Mouse (Mus musculus) layer of hippocampus, adult 9-11 months (tissue): ENCODE measurements around the gene 1700042G07Rik.

ENCODE experiments used
- DNase-seq: peaks from one replicate; pipeline ENCODE4 v3.0.0; 2022

1700042G07Rik gene

GRCm38 (mm10) chr4:116164759-116165554 is 8.2 kb upstream of the 1700042G07Rik start:
- no peak for DNase-seq

GRCm38 (mm10) chr4:116165708-116166407 is 7.3 kb upstream of the 1700042G07Rik start:
- no peak for DNase-seq

GRCm38 (mm10) chr4:116167404-116167803 is 5.8 kb upstream of the 1700042G07Rik start, which contains the start of gene Tspan1:
Tspan1 (minus strand) TSS chr4:116167601.
- DNase-seq, result no peak

GRCm38 (mm10) chr4:116168617-116169352 is 4.4 kb upstream of the 1700042G07Rik start:
- peak; percentile 71 for DNase-seq

- DNase-seq, result no peak
These were observed 3.9 kb upstream of the 1700042G07Rik start for GRCm38 (mm10) chr4:116169353-116169672.

GRCm38 (mm10) chr4:116173752-116174151 is 580 bp downstream of the 1700042G07Rik start:
- DNase-seq, result no peak

GRCm38 (mm10) chr4:116174466-116175116 is 1.4 kb downstream of the 1700042G07Rik start:
- no peak for DNase-seq

- no peak for DNase-seq
These were observed 2.0 kb downstream of the 1700042G07Rik start for GRCm38 (mm10) chr4:116175136-116175535.

GRCm38 (mm10) chr4:116175711-116176542 is 2.8 kb downstream of the 1700042G07Rik start:
- peak; percentile 49 for DNase-seq

GRCm38 (mm10) chr4:116176543-116176988 is 3.4 kb downstream of the 1700042G07Rik start:
- peak; percentile 71 for DNase-seq

GRCm38 (mm10) chr4:116177140-116177539 is 4.0 kb downstream of the 1700042G07Rik start:
- no peak for DNase-seq

GRCm38 (mm10) chr4:116182079-116182478 is 8.9 kb downstream of the 1700042G07Rik start:
- no peak for DNase-seq

GRCm38 (mm10) chr4:116182745-116183144 is 9.6 kb downstream of the 1700042G07Rik start:
- no peak for DNase-seq

- no peak for DNase-seq
These were observed 11.9 kb downstream of the 1700042G07Rik start for GRCm38 (mm10) chr4:116185083-116185482.

- DNase-seq, result no peak
These were observed 19.2 kb downstream of the 1700042G07Rik start for GRCm38 (mm10) chr4:116192286-116192835.

GRCm38 (mm10) chr4:116193583-116194383 is 20.6 kb downstream of the 1700042G07Rik start:
- peak; percentile 35 for DNase-seq

GRCm38 (mm10) chr4:116198422-116198821 is 25.2 kb downstream of the 1700042G07Rik start:
- no peak for DNase-seq

GRCm38 (mm10) chr4:116204422-116204821 is 31.2 kb downstream of the 1700042G07Rik start:
- no peak for DNase-seq

- DNase-seq, result no peak
These were observed 33.4 kb downstream of the 1700042G07Rik start for GRCm38 (mm10) chr4:116206531-116206930.

- DNase-seq, result no peak
These were observed 35.7 kb downstream of the 1700042G07Rik start for GRCm38 (mm10) chr4:116208891-116209290.
